Mouse (Mus musculus): ENCODE measurements around the gene Higd2a.
A peak's percentile ranks its signal among the peaks of the same experiment; 100 is the strongest.

Higd2a gene

GRCm38 (mm10) chr13:54589996-54590951, at the start of gene Higd2a, which contains the start of gene Nop16:
Gene Higd2a (plus strand): TSS chr13:54590207.
Gene Nop16 (minus strand): TSS chr13:54590090.
- peak; percentile 91 for DNase-seq (ENCODE audit: low spot score)

- no peak for DNase-seq (ENCODE audit: low spot score)
Measured at GRCm38 (mm10) chr13:54548036-54548435, 42.0 kb upstream of the Higd2a start.

- no peak for DNase-seq (ENCODE audit: low spot score)
Measured at GRCm38 (mm10) chr13:54556176-54556575, 33.8 kb upstream of the Higd2a start.

GRCm38 (mm10) chr13:54556796-54557195, 33.2 kb upstream of the Higd2a start:
- DNase-seq (ENCODE audit: low spot score), result no peak

- no peak for DNase-seq (ENCODE audit: low spot score)
Measured at GRCm38 (mm10) chr13:54557652-54558051, 32.4 kb upstream of the Higd2a start.

- DNase-seq (ENCODE audit: low spot score), result no peak
Measured at GRCm38 (mm10) chr13:54559656-54560055, 30.4 kb upstream of the Higd2a start.

- no peak for DNase-seq (ENCODE audit: low spot score)
Measured at GRCm38 (mm10) chr13:54560608-54561007, 29.4 kb upstream of the Higd2a start.

- no peak for DNase-seq (ENCODE audit: low spot score)
Measured at GRCm38 (mm10) chr13:54562562-54562961, 27.4 kb upstream of the Higd2a start.

- no peak for DNase-seq (ENCODE audit: low spot score)
Measured at GRCm38 (mm10) chr13:54564232-54565200, 25.5 kb upstream of the Higd2a start.

GRCm38 (mm10) chr13:54565201-54565581, 24.8 kb upstream of the Higd2a start, which contains the start of gene 4833439L19Rik:
Gene 4833439L19Rik (minus strand): TSS chr13:54565435.
- peak; percentile 94 for DNase-seq (ENCODE audit: low spot score)

- DNase-seq (ENCODE audit: low spot score), result peak; percentile 38
Measured at GRCm38 (mm10) chr13:54565594-54566345, 24.2 kb upstream of the Higd2a start.

GRCm38 (mm10) chr13:54568380-54568779, 21.6 kb upstream of the Higd2a start:
- DNase-seq (ENCODE audit: low spot score), result no peak

GRCm38 (mm10) chr13:54569282-54569681, 20.7 kb upstream of the Higd2a start:
- no peak for DNase-seq (ENCODE audit: low spot score)

- DNase-seq (ENCODE audit: low spot score), result no peak
Measured at GRCm38 (mm10) chr13:54570736-54571135, 19.3 kb upstream of the Higd2a start.

- no peak for DNase-seq (ENCODE audit: low spot score)
Measured at GRCm38 (mm10) chr13:54571637-54572036, 18.4 kb upstream of the Higd2a start.

- no peak for DNase-seq (ENCODE audit: low spot score)
Measured at GRCm38 (mm10) chr13:54572621-54573020, 17.4 kb upstream of the Higd2a start.

- DNase-seq (ENCODE audit: low spot score), result peak; percentile 72
Measured at GRCm38 (mm10) chr13:54574854-54575481, 15.0 kb upstream of the Higd2a start, which contains the start of gene Arl10. Gene Arl10 (plus strand): TSS chr13:54575015.

GRCm38 (mm10) chr13:54575489-54575888, 14.5 kb upstream of the Higd2a start:
- peak; percentile 30 for DNase-seq (ENCODE audit: low spot score)

- no peak for DNase-seq (ENCODE audit: low spot score)
Measured at GRCm38 (mm10) chr13:54577652-54578507, 12.1 kb upstream of the Higd2a start.

GRCm38 (mm10) chr13:54581385-54581784, 8.6 kb upstream of the Higd2a start:
- DNase-seq (ENCODE audit: low spot score), result no peak
